Mouse (Mus musculus) heart, postnatal 36 days (tissue): ENCODE measurements around the gene Syp. TPM values are rescaled to one million over a fixed set of nuclear protein-coding genes. Genes with fewer than 3 reads are reported as not detected.
A peak's percentile ranks its signal among the peaks of the same experiment; 100 is the strongest.

ENCODE experiments used
- DNase-seq, 2 experiments: peaks; one replicate each; pipeline ENCODE4 v3.0.0; 2021 to 2022
- intact Hi-C: fragments of 180-260 bp; cut with DNase I; formaldehyde crosslinking; loops from one replicate; pipeline ENCODE4 v1.15.1; 2025
- total RNA-seq, 2 experiments: library from RNA; stranded (reverse); gene quantifications; 2 replicates each; pipeline ENCODE4 v1.2.3; 2021

Syp gene
- total RNA-seq, 2 experiments from 2014 or later = 1.0 to 2.6 TPM

DNA sequence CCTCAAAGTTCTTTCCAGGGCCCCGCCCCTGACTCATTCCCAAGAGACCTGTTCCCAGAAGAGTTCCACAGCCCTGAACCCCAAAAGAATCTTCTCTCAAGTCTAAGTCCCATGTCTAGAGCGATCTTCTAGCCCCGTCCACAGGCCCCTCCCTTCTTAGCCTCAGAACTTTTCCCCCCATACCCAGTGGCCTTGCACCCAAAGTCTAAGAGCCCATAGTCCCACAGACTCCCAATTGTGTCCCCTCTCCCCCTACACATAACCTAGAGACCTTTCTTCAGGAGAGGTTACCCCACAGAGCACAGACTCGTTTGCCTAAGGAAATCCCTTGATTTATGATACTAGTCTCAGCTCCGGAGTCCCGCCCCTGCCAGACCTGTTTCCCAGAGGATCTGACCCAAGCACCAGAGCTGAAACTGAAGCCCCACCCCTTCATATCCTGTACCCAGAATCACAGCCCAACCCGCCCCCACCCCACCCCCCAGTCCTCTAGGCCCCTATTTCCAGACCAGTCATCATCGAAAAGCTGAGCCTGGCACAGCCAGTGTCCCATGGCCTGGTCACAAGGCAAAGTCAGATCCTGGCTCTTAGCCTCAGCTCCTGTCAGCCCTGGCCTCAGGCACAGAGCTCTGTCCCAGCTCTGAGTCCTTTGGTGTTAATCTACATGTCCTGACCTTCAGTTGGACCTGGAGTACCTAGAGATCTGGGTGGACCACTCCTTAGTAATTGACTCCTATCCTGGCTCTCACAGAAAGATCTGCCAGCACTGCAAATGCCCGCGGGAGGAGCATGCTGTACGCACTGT, 20.7 kb downstream of the Syp start:
- DNase-seq = peak in 1 of 2 experiments; percentile 33
- intact Hi-C loops = no loop called here

DNA sequence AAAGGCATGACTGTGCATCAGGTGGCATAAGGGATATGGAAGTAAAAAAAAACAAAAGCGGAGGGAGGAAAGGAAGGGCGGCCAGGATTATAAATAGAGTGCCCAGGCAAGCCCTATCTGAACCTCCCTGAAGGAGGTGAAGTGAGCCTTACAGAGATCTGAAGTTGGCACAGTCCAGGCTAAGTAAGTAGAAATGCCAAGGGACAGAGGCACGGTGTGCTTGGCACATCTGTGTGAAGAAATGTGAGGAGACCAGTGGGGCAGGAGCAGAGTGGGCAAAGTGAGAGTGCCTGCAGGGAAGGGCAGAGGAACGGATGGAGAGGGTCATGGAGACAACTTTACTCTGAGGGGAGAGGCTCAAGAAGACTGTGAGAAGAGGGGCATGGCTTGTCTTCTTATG, 22.8 kb downstream of the Syp start:
- no peak for DNase-seq

DNA sequence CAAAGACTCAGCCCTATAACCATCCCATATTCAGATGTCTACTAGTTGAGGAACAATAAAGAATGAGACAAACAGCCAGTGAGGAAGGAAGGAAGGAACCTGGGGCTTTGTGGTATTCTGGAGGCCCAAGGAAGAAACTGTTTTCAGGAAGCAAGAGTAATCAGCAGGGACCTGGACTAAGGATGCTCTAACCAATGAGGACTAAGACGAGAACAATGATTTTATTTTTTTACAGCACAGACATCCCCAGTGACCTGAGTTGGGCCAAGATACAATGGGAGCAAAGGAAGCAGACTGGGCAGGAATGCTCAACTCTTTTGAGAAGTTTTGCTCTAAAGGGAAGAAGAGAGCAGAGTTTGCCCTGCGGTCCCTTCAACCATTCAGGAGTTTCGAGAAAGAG, 24.7 kb downstream of the Syp start:
- no peak for DNase-seq
- intact Hi-C loops = no loop called here

More for the DNA sequence above, 22.8 kb downstream of the Syp start:
- intact Hi-C loops = no loop called here

DNA sequence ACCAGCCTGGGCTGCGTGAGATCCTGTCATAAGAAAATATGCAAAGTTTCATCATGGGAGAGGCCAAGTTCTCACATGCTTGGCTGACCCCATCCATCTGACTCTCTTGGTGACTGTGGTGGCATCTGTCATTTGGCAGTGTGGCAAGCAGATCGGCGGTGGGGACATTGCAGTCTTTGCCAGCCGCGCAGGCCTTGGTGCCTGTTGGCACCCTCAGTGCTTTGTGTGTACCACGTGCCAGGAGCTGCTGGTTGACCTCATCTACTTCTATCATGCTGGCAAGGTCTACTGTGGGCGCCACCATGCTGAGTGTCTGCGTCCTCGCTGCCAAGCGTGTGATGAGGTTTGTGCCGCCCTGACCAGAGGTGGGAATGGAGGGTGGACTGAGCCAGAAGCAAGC, 26.5 kb downstream of the Syp start:
- peak in 1 of 2 experiments; percentile 27 for DNase-seq
- intact Hi-C loops = no loop called here

DNA sequence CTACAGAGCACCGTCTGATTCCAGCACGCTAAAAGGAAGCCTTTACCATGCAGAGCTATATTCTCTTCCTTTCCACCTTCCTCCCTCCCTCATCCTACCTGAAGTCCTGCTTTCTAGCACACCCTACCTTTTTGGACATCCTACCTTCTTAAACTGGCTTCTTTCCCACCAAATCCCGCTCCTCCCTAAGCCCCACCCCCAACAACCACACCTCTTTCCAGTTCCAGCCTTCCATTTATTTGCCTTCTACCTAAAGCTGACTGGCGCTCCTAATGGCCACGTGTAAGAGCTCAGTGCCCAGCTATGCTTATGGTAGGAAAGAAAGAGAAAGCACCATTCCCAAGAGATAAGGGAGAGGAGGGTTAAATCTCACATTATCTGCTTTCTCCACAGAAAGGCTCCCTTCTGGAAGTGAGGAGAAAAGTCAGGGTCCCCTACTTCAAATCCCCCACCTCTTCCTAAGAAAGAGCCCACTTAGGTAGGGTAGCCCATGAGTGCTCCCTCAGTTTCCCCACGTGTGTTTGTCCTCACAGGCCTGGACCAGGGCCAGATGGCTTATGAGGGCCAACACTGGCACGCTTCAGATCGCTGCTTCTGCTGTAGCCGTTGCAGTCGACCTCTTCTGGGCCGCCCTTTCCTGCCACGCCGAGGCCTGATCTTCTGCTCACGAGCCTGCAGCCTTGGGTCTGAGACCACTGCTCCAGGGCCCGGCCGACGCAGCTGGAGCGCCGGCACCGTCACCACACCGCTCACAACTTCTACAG, 27.6 kb downstream of the Syp start:
- no peak for DNase-seq
- intact Hi-C loops = no loop called here

DNA sequence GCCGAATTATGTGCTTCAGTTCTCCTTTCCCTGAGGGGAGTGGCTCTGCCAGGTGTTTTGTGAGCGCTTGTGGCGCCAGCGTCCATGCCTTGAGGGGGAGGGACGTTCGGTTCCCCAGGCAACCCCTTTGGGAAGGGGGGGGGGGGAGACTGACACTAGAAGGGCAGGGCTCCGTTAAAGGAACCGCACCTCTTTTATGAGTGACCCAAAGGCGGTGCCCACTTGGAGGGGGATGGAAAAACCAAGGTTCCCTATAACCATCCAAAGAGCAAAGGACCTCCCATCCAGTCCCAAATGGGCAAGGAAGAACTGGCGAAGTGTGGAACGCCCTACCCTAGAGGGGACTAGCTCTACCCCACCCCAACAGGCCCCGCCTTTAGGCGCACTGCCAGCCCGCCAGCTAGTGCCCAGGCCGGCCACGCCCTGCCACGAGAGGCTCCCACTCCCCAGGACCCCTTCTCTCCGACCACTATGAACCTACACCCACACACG, 32.2 kb downstream of the Syp start:
- intact Hi-C loops = no loop called here
- peak; percentile 77 to 79 for DNase-seq

DNA sequence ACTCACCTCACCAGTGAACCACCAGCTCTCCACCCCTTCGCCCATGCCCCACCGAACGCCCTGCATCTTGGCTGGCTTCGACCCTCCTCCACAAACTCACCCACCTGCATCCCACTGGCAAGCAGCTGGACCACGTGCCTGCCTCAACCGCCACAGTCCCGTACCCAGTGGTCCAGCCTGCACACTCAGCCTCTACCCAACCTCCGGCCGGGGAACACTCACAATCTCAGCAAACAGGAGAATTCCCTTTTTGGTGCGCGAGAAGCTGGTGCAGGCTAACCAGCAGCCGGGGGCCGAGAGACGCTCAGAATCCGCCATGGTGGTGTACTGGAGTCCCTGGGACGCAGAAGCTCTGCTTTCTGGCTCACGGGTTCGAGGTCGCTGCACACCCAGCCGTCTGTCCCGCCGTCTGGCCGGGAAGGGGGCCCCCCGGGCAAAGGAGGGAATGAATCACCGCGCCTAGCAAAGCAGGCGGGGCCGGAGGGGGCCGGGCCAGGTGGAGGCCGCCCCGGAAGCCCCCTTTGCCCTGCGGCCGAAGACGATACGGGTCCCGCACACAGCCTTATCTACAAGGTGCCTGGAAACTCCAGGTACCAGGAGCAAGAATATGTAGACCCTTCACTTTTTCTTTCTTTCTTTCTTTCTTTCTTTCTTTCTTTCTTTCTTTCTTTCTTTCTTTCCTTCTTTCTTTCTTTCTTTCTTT, 32.8 kb downstream of the Syp start, which contains the start of gene Plp2:
TSS of gene Plp2 (minus strand) at position 470 of the 703 bp plus-strand sequence.
- DNase-seq = peak; percentile 34 to 50
- intact Hi-C loops = no loop called here

DNA sequence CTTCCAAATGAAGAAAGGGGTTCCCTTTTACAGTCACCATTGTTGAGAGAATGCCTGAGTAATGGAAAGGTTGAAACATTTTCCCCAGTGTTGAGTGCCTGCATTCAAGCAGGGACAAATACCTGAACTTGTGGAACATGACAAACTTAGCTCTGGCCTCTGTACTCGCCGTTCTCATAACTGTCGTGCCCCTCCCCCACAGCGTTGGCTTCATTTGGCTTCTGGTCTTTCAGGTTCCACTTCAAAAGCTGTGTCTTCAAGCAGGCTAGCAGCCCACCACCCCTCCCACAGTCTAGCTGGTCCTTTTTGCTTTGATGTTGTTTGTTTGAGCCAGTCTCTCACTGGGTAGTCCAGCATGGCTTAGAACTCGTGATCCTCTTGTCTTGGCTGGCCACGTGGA, 34.5 kb downstream of the Syp start:
- intact Hi-C loops = no loop called here
- no peak for DNase-seq

DNA sequence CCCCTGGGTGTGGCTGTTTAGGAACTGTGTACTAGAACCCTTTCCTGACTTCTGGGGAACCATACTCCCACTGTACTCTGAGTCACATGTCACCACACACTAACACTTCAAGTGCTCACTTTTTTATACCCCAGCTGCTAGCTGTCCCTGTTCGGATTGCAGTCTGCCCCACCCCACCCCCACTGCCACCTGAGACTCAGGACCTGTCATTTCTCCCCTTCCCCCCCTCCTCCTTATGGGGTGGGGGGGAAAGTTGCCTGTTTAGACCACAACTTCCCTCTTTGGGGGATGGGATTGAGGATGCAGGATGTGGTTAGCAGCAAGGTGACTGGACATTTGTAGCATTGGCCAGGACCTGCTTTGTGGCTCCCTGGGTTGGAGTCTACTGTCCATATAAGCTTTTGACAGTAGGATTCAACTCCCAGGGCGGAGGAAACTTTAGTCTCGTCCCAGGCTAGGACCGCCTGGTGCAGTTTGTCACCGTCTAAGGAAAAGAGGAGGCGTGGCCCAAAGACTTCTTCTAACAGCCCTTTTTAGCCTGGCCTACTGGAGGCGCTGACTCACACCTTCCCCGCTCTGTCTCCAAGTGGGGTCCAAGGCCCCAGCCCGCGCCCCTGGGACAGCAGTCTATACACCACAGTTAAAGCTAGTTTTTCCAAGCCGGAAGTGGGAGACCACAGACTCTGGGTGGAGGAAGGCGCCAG, 35.5 kb downstream of the Syp start:
- intact Hi-C loops = no loop called here
- DNase-seq = no peak

DNA sequence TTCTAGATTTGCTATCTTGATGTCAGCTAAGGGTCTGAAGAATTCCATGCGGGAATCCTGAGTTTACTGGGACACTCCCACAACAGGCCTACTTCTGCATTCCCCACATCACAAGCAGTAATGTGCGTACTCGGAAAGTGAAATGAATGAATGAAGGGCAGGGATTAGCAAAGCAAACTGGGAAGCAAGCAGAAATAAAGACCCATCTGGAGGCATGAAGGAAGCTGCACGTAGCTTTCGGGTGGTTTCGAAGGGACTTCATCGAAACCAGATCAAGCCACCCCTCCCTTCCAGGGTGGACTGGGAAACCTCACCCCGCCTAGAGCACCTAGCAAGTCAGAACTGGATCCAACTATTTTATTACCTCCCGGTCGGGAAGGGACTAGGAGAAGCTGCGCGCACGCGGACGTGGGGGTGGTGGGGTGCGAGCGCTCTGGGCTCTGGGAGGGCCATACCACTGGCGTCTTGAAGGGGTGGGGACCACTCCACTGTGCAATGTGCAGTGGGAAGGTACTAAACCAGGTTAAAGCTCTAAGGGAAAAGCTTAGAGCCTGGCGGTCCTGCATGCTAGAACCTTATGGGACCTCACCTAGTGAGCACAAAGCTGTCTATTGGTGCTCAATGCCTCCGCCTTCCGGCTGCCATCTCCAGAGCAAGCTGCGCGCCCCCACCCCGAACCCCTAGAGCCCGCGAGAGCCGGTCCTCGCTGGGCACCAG, 36.2 kb downstream of the Syp start:
- DNase-seq = no peak
- intact Hi-C loops = no loop called here

DNA sequence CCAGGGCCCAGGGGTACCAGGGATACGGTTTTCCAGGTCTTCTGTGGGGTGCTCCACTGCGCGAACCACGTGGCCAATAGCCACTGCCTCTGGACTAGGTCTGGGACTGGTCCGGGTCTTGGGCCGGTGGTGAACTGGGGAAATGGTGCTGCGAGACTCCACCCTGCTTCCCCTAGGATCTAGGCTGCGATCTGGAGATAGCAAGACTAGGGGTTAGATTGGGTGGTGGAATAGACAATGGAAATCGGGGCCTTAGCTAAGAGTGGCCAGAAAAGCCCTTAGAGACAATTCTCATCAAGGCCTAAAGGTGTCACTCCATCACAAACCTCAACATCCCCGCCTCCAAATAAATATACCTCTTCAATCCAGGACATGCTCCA, 36.7 kb downstream of the Syp start:
- no peak for DNase-seq

DNA sequence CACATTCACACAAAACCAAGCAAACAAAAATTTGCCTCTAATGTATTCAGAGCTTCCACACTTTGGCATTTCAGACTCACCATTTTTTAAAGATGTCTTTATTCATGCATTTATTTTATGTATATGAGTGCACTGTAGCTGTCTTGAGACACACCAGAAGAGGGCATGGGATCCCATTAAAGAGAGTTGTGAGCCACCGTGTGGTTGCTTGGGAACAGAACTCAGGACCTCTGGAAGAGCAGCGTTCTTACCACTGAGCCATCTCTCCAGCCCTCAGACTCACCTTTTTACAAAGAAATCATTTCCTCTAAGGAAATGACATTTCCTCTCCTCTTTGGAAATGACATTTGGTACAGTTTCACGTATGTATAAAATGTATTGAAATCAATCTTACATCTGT, 40.7 kb downstream of the Syp start:
- intact Hi-C loops = loop anchor here (2.0 to 5.0 kb wide), 2 partner anchors 30 to 1277 kb away; no protein-coding TSS in a partner anchor
- DNase-seq = no peak

More for the DNA sequence above, 36.7 kb downstream of the Syp start:
- intact Hi-C loops = loop anchor here (5.0 kb wide), 1 partner anchor 1273 kb away; no protein-coding TSS in a partner anchor

DNA sequence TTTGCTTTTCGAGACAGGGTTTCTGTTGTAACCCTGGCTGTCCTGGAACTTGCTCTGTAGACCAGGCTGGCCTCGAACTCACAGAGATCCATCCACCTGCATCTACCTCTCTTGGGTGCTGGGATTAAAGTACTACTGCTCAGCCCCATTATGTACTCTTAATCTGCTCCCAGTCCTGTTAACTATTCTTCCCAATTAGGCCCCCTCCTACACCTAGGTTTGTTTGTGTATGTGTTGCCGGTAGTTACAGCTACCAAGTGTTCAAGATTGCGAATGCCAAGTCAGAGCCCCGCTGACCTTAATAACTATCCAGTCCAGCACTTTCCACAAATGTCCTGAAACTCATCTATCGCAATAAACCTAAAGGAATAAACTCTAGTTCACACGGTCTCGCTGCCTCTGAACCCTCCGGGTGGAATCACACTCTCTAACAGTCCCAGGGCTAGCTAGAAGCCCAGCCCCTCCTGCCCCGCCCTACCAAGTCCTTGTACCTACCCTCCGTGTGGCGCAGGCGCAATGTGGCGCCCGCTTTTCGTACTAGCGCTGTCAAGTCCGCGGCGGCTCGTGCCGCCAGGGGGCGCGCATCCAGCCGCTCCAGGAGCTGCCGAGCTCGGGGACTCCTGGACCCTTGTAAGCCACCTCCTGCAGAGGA, 41.3 kb downstream of the Syp start:
- DNase-seq = peak; percentile 88 to 91
- intact Hi-C loops = loop anchor here (2.0 to 5.0 kb wide), 2 partner anchors 31 to 1277 kb away; no protein-coding TSS in a partner anchor

DNA sequence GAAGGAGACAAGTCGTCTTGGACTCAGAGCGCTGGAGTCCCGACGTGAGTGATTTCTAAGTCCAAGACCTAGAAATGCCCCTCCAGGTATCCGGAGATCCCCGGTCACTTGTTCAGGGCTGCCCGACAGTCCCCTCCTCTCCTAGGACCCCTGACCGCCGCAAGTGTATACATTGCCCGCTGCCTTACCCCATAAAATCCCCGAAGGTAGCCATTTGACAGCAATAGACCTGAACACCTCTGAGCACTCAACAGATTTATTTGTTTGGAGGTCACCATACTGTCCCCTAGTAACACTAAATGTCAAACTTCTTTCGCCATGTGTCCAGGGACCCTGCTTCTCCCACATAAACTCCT, 41.8 kb downstream of the Syp start:
- DNase-seq = no peak
- intact Hi-C loops = no loop called here

DNA sequence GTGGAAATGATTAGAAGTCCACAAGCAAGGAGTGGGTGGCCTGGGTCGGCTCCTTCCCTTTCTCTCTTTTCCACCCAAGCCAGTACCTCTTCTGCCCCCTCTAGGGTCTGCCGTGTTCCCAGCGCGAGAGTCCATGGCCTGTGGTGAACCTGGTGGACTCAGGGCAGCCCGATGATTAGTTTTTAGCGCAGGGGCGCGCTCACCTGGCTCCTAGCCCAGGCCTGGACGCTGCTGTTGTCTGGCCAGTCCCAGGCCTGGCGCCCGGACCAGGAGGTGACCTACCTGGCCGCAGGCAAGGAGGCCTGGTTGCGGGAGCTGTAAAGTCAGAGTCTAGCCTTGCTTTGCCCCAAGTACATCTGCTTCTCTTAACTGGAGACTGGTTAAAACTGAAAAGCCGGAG, 42.6 kb downstream of the Syp start, which contains the start of gene Magix:
TSS of gene Magix (minus strand) at position 388 of the 400 bp plus-strand sequence.
- peak; percentile 43 to 46 for DNase-seq
- intact Hi-C loops = no loop called here

DNA sequence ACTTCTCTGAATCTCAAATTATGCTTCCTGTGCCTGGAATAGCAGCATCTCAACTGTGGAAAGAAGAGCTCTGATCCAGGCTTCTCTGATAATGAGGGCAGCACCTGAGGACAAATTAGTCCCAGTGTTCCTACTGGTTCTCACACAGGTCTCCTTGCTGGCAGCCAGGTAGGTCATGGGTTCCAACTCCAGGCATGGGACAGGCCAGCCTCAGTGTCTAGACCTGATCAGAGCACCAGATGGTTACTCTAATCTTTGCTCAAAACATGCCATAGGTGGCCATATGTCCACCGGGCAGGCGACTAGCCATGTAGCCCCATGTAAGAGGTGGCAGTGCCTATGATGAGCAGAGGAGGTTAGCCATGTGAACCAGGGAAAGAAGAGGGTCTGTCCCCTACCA, 50.0 kb downstream of the Syp start:
- intact Hi-C loops = no loop called here
- no peak for DNase-seq

DNA sequence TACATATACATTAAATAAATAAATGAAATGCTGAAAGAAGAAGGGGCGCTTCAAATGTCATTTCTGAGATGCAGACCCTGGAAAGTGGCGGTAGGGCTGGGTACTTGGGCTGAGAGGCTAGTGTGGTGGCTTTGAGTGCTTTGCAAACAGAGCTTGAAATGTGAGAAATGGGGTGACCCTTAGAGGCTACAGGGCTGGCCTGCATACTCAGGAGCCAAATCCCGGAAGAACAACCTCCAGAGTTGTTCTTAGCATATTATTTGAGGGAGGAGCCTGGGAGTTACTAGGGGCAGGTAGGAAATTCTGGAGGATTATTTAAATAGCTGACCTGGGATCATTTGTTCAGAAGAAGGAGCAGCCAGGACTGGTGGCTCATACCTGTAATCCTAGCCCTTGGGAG, 52.2 kb downstream of the Syp start:
- intact Hi-C loops = loop anchor here (5.0 to 10.0 kb wide), 3 partner anchors 43 to 366 kb away; partner anchors contain the start of genes Foxp3 and Ppp1r3f
- no peak for DNase-seq

DNA sequence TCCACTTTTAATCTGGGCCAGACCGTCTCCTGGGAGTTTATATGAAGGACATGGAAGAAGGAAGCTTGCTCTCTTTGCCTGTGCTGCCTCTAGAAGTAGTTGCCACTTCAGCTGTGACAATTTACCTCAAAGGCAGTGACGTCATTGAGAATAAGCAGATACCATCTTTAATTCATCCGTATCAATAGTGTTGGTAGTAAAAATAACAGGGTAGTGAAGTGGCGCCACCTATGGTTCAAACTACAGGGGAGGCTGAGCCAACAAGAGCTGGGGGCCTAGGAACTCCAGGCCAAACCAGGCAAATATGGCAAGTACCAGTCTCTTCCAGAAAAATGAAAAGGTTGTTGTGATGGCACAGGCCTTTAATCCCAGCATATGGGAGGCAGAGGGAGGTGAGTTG, 54.6 kb downstream of the Syp start:
- peak in 1 of 2 experiments; percentile 29 for DNase-seq
- intact Hi-C loops = loop anchor here (2.0 to 10.0 kb wide), 4 partner anchors 46 to 368 kb away; partner anchors contain the start of genes Foxp3 and Ppp1r3f

DNA sequence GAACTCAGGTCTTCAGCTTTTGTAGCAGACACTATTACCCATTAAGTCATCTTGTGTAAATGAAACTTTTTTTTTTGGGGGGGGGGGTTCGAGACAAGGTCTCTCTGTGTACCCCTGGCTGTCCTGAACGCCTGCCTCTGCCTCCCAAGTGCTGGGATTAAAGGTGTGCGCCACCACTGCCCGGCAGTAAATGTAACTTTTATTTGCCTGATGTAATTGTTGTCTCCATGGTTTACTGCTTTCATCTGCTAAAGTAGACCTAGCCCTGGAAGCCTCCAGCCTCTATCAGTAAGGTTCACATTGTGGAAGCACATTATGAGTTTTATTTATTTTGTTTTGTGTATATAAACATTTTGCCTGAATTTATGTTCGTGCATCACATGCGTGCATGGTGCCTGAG, 58.2 kb downstream of the Syp start:
- no peak for DNase-seq
- intact Hi-C loops = loop anchor here (5.0 to 10.0 kb wide), 3 partner anchors 89 to 372 kb away; partner anchors contain the start of genes Cacna1f, Ccdc22, Foxp3 and Ppp1r3f
